1 mouse cellular context compared by ENCODE assay signal in the genomic region with DNA sequence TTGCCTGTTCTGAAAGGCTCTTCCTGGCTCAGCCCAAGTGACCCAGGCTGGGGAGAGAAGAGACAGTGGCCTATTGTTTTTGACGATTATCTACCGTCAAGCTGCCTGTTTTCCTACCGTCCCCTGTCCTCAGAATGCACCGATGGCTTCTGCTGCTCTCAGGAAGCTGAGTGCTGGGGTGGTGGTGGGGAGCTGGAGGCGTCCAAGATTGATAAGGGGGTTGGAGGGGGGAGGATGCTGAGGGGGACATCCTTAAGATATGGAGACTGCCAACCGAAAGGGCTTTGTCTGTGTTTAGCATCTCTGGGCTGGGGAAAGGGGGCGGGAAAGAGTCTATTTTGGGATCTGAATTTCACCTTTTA.
TF ChIP-seq lines count a peak whose summit lies in the region.

No protein-coding gene starts in this region.

TF ChIP-seq in MEL, 35 proteins besides CTCF, POLR2A, EP300 and RAD21 (continued from another document):
- TF ChIP-seq NELFE (IDR thresholded peaks at IDR 0.05; ENCODE audit: low read depth, low read length) (peak; percentile 30), GATA1 (IDR thresholded peaks at IDR 0.05; ENCODE audit: low read depth, low read length) (peak; percentile 31; the same call in 1 of the 2 replicates), CHD1 (IDR thresholded peaks at IDR 0.05; ENCODE audit: low read depth, low read length) (no peak), MEF2A (IDR thresholded peaks at IDR 0.05; ENCODE audit: extremely low read depth, insufficient replicate concordance, low read depth, low read length, poor library complexity, severe bottlenecking) (peak; percentile 51; the same call in 1 of the 2 replicates), RCOR1 (IDR thresholded peaks at IDR 0.05; ENCODE audit: low read depth, low read length) (0 out of 2 replicates have a peak, but pooled peaks have one; percentile 33)
